Mouse (Mus musculus): ENCODE data around the gene Ooep.

DNA sequence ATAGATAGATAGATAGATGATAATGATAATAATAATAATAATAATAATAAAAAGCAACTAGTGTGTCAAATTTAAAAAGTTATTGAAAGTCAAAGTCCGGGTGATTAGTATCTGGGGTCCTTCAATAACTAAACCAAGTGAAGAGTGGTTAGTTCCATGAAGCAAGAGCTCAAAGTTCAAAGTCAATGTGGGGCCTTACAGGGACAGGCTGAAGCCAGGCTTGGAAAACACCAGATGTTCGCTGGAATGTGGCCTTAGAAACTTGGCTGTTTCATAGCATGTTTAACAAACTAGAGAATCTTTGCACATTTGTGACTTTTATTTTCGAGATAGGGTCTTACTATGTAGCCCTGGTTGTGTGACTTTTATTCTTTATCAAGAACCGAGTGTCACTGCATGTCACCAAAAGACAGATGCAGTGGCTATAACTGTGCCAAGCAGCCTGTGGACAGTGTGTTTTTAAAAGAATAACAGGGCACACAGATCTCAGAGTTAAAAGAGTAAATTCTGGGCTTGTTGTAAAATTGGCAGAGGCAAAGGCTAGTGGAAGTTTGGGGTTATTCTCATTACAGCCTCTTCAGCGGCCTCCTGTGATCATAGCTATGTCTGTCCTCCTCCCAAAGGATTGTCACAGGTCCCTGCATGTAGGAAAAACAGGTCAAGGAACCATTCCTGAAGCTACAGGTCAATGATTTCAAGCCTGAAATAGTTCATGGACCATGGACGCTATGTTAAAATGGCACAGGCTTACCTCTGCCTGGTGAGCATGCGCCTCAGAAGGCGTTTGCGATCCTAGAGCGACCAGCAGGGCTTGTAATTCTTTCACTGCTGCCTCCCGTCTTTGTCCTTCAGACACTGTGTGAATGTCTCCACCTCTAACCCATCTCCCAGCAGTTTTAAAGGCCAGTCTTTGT, 23.6 kb downstream of the Ooep start:
- TF ChIP-seq CTCF (IDR thresholded peaks at IDR 0.05; ENCODE audit: control insufficient read depth, insufficient read depth, insufficient read length) (no peak), CEBPB (IDR thresholded peaks at IDR 0.05; ENCODE audit: low read depth) (no peak), USF1 (IDR thresholded peaks at IDR 0.05; ENCODE audit: low read depth) (no peak), MYOG (IDR thresholded peaks at IDR 0.05; ENCODE audit: control insufficient read depth, extremely low read depth, insufficient read length) (no peak), MAX (IDR thresholded peaks at IDR 0.05) (no peak), MYOD1 (IDR thresholded peaks at IDR 0.05; ENCODE audit: control insufficient read depth, insufficient read length, low read depth) (no peak)

All from C2C12 (cell line).